Mouse (Mus musculus) neural tube, embryonic 14.5 days (tissue): ENCODE data around the gene Prdx5. TPM values are rescaled to one million over a fixed set of nuclear protein-coding genes. Genes with fewer than 3 reads are reported as not detected.

Experiments used
- ATAC-seq: fragments of 200-750 bp; cut with Nextera tagmentation; 2 replicates; pipeline ENCODE4 v1.8.0; 2017; ENCODE audit warnings: low read depth, mild to moderate bottlenecking, moderate TSS enrichment, moderate library complexity
- H3K27ac ChIP-seq: fragments of 300-500 bp; sonication (generic); 2 replicates; pipeline ENCODE4 v1.5.1; 2014; ENCODE audit warnings: low read depth, mild to moderate bottlenecking, control low read depth, low read length, moderate library complexity, mixed read lengths
- H3K27me3 ChIP-seq: fragments of 300-500 bp; sonication (generic); 2 replicates; pipeline ENCODE4 v1.6.1; 2014; ENCODE audit warnings: low read length; ENCODE audit not compliant: control insufficient read depth, insufficient read depth
- H3K36me3 ChIP-seq: fragments of 300-500 bp; sonication (generic); 2 replicates; pipeline ENCODE4 v1.6.1; 2014; ENCODE audit warnings: low read length, mixed read lengths; ENCODE audit not compliant: control insufficient read depth, insufficient read depth
- H3K4me1 ChIP-seq: fragments of 300-500 bp; sonication (generic); 2 replicates; pipeline ENCODE4 v1.6.1; 2014; ENCODE audit warnings: low read length; ENCODE audit not compliant: control insufficient read depth, insufficient read depth
- H3K4me2 ChIP-seq: fragments of 300-500 bp; sonication (generic); 2 replicates; pipeline ENCODE4 v1.6.1; 2014; ENCODE audit warnings: mild to moderate bottlenecking, low read depth, low read length, control low read depth
- H3K4me3 ChIP-seq: fragments of 300-500 bp; sonication (generic); 2 replicates; pipeline ENCODE4 v1.5.1; 2014; ENCODE audit warnings: low read depth, low read length, control low read depth, mixed read lengths
- H3K9ac ChIP-seq: fragments of 300-500 bp; sonication (generic); replicated peaks from 2 replicates; pipeline ENCODE4 v1.6.1; 2014; ENCODE audit warnings: low read depth, mild to moderate bottlenecking, control low read depth, low read length, mixed read lengths
- H3K9me3 ChIP-seq: fragments of 300-500 bp; sonication (generic); 2 replicates; pipeline ENCODE4 v1.6.1; 2016; ENCODE audit warnings: low read length; ENCODE audit not compliant: control insufficient read depth
- WGBS: fragments of 180-500 bp; shearing (Covaris S2); extraction: QIAGEN DNeasy Blood & Tissue Kit; methylation state at CpG from one replicate; pipeline ENCODE4 v1.1.7; 2014; 5-methylcytosine and 5-hydroxymethylcytosine counted together
- microRNA-seq: library from miRNA; unstranded; fragments of <30 nt; microRNA quantifications from one replicate; pipeline ENCODE4, GENCODE M21; 2016
- polyA plus RNA-seq: library from polyadenylated mRNA; unstranded; fragments of >200 nt; fragmentation: Nextera tagmentation; extraction: Ambion mirVana; gene quantifications from 2 replicates; pipeline ENCODE4 v1.2.1, GENCODE M21; 2014

The Prdx5 gene
- polyA plus RNA-seq, 1 experiment from 2014 or later: 272 TPM

GRCm38 (mm10) chr19:6859032-6859651 lies 50.8 kb downstream of the Prdx5 start:
- 82% methylated on average over 2 of the region's 2 CpGs for WGBS
- ATAC-seq: no peak
- Histone ChIP-seq H3K4me2 (no peak overlapping the region), H3K27ac (no peak overlapping the region), H3K36me3 (no peaks in the 10 kb centered on the region), H3K9ac (no peak overlapping the region), H3K9me3 (no peaks in the 10 kb centered on the region), H3K4me3 (no peak overlapping the region), H3K4me1 (no peaks in the 10 kb centered on the region), H3K27me3 (no peaks in the 10 kb centered on the region)

- Histone ChIP-seq H3K36me3 (no peaks in the 10 kb centered on the region), H3K9me3 (no peaks in the 10 kb centered on the region), H3K27me3 (no peaks in the 10 kb centered on the region), H3K9ac (no peak within 1 kb of the TSS), H3K4me1 (no peaks in the 10 kb centered on the region), H3K4me3 (no peak within 1 kb of the TSS), H3K4me2 (no peak within 1 kb of the TSS), H3K27ac (no peak within 1 kb of the TSS)
- ATAC-seq: no peak
- 74% methylated on average over 7 of the region's 7 CpGs for WGBS
Observed at GRCm38 (mm10) chr19:6858031-6858430, 51.9 kb downstream of the Prdx5 start, which contains the start of gene Ccdc88b. Gene Ccdc88b (minus strand): TSS chr19:6858211.

GRCm38 (mm10) chr19:6857391-6858005 lies 52.4 kb downstream of the Prdx5 start:
- no peak overlapping the region for H3K4me2 ChIP-seq
- WGBS: 89% methylated on average over 9 of the region's 9 CpGs
- no peak for ATAC-seq
- H3K9ac ChIP-seq: no peak overlapping the region
- no peak overlapping the region for H3K27ac ChIP-seq
- no peaks in the 10 kb centered on the region for H3K9me3 ChIP-seq
- no peaks in the 10 kb centered on the region for H3K36me3 ChIP-seq
- H3K27me3 ChIP-seq: no peaks in the 10 kb centered on the region
- no peaks in the 10 kb centered on the region for H3K4me1 ChIP-seq
- no peak overlapping the region for H3K4me3 ChIP-seq

- Histone ChIP-seq H3K4me3 (no peak overlapping the region), H3K4me2 (no peak overlapping the region), H3K36me3 (no peaks in the 10 kb centered on the region), H3K27ac (no peak overlapping the region), H3K9ac (no peak overlapping the region), H3K9me3 (no peaks in the 10 kb centered on the region), H3K4me1 (no peaks in the 10 kb centered on the region), H3K27me3 (no peaks in the 10 kb centered on the region)
- 48% methylated on average over 3 of the region's 3 CpGs for WGBS
- no peak for ATAC-seq
Observed at GRCm38 (mm10) chr19:6857003-6857360, 52.9 kb downstream of the Prdx5 start.

Small RNAs within 50 kb of the gene (microRNA-seq; reads per million reads assigned to microRNA genes)
- gene Mir6990: 0.85 reads per million

Other genes starting within 250 kb of the Prdx5 start
- 9.6 and 10.4 TPM in 2 replicates for gene Rps6ka4, start 69.5 kb downstream of the Prdx5 start, polyA plus RNA-seq
- 0.32 TPM in 2 replicates for gene Ccdc88b, start 51.9 kb downstream of the Prdx5 start, polyA plus RNA-seq
- gene Trmt112, start 408 bp downstream of the Prdx5 start, polyA plus RNA-seq: 104 and 106 TPM in 2 replicates
- gene Esrra, start 11.7 kb upstream of the Prdx5 start, polyA plus RNA-seq: 6.9 and 8.4 TPM in 2 replicates
- 0.94 and 5.6 TPM in 2 replicates for gene Catsperz, start 15.3 kb upstream of the Prdx5 start, polyA plus RNA-seq
- gene Kcnk4, start 24.4 kb upstream of the Prdx5 start, polyA plus RNA-seq: 9.4 and 9.9 TPM in 2 replicates
- 87.4 and 87.8 TPM in 2 replicates for gene Bad, start 31.8 kb upstream of the Prdx5 start, polyA plus RNA-seq
- gene Gpr137, start 32.4 kb upstream of the Prdx5 start, polyA plus RNA-seq: 57.3 and 59.6 TPM in 2 replicates
- gene Ppp1r14b, start 64.9 kb upstream of the Prdx5 start, polyA plus RNA-seq: 140 and 162 TPM in 2 replicates
- gene Plcb3, start 66.4 kb upstream of the Prdx5 start, polyA plus RNA-seq: 7.6 and 17.6 TPM in 2 replicates
- gene Fkbp2, start 70.4 kb upstream of the Prdx5 start, polyA plus RNA-seq: 93.0 and 119 TPM in 2 replicates
- gene Vegfb, start 77.5 kb upstream of the Prdx5 start, polyA plus RNA-seq: 52.0 and 60.9 TPM in 2 replicates
- 23.7 and 28.5 TPM in 2 replicates for gene Dnajc4, start 82.5 kb upstream of the Prdx5 start, polyA plus RNA-seq
- gene Nudt22, start 86.0 kb upstream of the Prdx5 start, polyA plus RNA-seq: 22.0 and 22.6 TPM in 2 replicates
- 22.2 and 29.8 TPM in 2 replicates for gene Trpt1, start 86.0 kb upstream of the Prdx5 start, polyA plus RNA-seq
- 1.9 and 4.9 TPM in 2 replicates for gene Fermt3, start 109.4 kb upstream of the Prdx5 start, polyA plus RNA-seq
- 207 and 215 TPM in 2 replicates for gene Stip1, start 129.9 kb upstream of the Prdx5 start, polyA plus RNA-seq
- 4.7 and 5.6 TPM in 2 replicates for gene Macrod1, start 146.7 kb upstream of the Prdx5 start, polyA plus RNA-seq
- gene Flrt1, start 195.6 kb upstream of the Prdx5 start, polyA plus RNA-seq: 11.0 and 13.3 TPM in 2 replicates